Mouse (Mus musculus) olfactory bulb, adult 2 months (tissue): ENCODE measurements around the gene Nrxn3. TPM values are rescaled to one million over a fixed set of nuclear protein-coding genes. Genes with fewer than 3 reads are reported as not detected.

Experiments used
- H3K27ac ChIP-seq: fragments of 200-500 bp; 2 replicates; pipeline ENCODE4 v1.5.1; 2012; ENCODE audit warnings: low read depth, low read length; ENCODE audit not compliant: insufficient read depth
- H3K4me1 ChIP-seq: fragments of 200-500 bp; 2 replicates; pipeline ENCODE4 v1.6.1; 2012; ENCODE audit warnings: low read length; ENCODE audit not compliant: control insufficient read depth, insufficient read depth
- H3K4me3 ChIP-seq: fragments of 200-500 bp; 2 replicates; pipeline ENCODE4 v1.5.1; 2012; ENCODE audit warnings: mild to moderate bottlenecking, low read depth, low read length, moderate library complexity; ENCODE audit not compliant: insufficient read depth
- CTCF ChIP-seq: fragments of 200-500 bp; IDR thresholded peaks from 2 replicates; pipeline ENCODE4 v1.5.1; 2012; ENCODE audit warnings: low read depth, mild to moderate bottlenecking, low read length, moderate library complexity; ENCODE audit not compliant: insufficient read depth
- POLR2A ChIP-seq: fragments of 200-500 bp; IDR thresholded peaks from 2 replicates; pipeline ENCODE4 v1.6.1; 2012; ENCODE audit warnings: mild to moderate bottlenecking, low read depth, low read length, moderate library complexity; ENCODE audit not compliant: insufficient read depth
- WGBS: fragments of 180-500 bp; shearing (Covaris S2); methylation state at CpG from one replicate; pipeline ENCODE4 v1.1.7; 2018; 5-methylcytosine and 5-hydroxymethylcytosine counted together
- polyA plus RNA-seq: library from polyadenylated mRNA; stranded (reverse); fragments of >200 nt; gene quantifications from 2 replicates; pipeline ENCODE4 v1.2.4, GENCODE M21; 2012; ENCODE audit warnings: low replicate concordance; ENCODE audit not compliant: missing spikeins, insufficient read depth, insufficient read length

Gene Nrxn3
- polyA plus RNA-seq, 1 experiment, result not detected

DNA sequence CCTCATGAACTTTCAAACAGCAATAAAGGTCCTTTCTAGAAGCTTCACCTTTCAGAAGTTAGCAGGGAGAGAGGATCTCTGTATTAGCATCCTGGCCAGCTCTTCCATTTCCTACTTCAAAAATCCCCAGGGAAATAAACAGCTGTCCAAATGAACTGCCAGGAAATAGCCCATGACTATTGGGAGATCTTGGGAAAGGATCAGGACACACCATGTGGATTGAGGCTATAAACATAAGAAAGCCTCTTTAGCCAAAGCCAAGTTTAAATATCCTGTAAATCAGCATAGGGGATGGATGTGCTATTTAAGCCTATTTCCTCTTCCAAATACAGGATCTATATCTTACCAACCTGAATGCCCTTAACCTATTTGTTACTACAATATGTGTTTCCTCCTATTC is 1230.6 kb downstream of the Nrxn3 start:
- no peak for TF ChIP-seq POLR2A
- no peak for TF ChIP-seq CTCF
- Histone ChIP-seq H3K4me3 (no peak overlapping the region), H3K4me1 (no peaks in the 10 kb centered on the region), H3K27ac (no peak overlapping the region)

DNA sequence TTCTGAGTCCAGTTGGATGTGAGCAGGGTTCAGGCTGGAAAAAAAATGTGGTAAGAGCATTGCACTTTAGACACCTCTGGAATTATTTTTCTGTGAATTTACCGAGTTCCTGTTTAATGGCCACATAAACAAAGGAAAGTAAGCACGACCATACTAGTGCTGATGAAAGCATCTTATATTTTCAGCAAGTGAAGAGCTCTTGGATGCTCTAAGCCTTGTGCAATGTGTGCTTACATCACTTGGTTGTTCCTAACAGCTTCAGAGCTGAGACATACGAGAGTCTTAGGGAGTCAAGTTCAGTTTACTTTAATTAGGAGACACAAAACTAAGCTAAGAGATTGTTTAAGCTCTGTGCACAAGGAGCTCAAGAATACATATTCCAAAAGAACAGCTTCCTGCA is 1231.0 kb downstream of the Nrxn3 start:
- Histone ChIP-seq H3K4me1 (no peaks in the 10 kb centered on the region), H3K27ac (no peak overlapping the region), H3K4me3 (no peak overlapping the region)
- TF ChIP-seq POLR2A, result no peak
- no peak for TF ChIP-seq CTCF
- 57% methylated on average over 3 of the region's 3 CpGs for WGBS

DNA sequence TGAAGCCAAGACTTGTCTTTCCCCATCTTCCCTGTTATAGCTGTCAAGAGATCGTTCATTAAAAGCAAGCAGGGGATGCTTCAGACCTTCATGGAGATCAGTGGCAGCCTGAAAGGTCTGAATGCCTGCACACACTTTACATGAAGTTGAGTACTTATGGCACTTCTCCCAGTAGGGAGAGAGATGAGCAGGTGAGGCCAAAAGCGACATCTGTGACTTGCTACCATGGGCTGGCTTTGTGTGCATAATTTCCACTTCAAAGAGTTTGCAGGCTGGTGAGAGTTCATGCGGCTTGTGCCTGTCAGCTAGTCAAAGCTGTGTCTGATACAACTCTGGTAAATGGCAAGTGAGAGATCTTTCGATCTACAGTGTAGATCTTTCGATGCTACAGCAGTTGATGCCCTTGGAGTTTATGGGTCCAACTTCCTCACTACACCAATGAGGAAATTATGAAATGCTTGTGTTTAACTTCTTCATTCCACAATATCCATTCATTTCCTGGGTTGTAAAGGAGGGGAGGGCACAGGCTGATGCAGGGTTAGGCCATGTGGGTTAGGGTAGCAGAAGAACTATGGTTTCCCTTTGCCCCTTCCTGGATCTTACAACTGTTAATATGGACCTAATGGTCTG is 1231.9 kb downstream of the Nrxn3 start:
- WGBS, result 75% methylated on average over 5 of the region's 5 CpGs
- no peak overlapping the region for H3K4me3 ChIP-seq
- no peaks in the 10 kb centered on the region for H3K4me1 ChIP-seq
- H3K27ac ChIP-seq, result no peak overlapping the region
- TF ChIP-seq CTCF (no peak), POLR2A (no peak)

DNA sequence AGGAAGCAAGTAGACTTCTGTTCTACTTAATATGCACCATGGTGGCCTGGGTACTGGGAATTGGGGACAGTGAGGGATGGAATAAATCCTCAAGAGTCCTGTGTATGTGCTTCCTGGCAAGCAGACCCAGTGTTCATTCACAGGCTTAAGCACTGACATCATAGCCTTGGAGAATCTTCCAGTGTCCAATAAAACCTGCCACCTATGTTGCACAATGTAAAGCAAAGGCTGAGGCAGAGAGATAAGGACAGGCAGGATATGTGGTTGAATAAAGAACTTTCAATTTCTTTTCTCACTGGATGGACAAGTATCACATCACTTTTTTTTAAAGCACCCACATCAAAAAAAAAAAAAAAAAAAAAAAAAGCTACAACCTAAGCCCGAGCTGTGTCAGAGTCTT is 1240.4 kb downstream of the Nrxn3 start:
- Histone ChIP-seq H3K4me1 (no peaks in the 10 kb centered on the region), H3K27ac (no peak overlapping the region), H3K4me3 (no peak overlapping the region)
- 78% methylated on average over 1 of the region's 1 CpGs for WGBS
- no peak for TF ChIP-seq CTCF
- TF ChIP-seq POLR2A, result no peak

DNA sequence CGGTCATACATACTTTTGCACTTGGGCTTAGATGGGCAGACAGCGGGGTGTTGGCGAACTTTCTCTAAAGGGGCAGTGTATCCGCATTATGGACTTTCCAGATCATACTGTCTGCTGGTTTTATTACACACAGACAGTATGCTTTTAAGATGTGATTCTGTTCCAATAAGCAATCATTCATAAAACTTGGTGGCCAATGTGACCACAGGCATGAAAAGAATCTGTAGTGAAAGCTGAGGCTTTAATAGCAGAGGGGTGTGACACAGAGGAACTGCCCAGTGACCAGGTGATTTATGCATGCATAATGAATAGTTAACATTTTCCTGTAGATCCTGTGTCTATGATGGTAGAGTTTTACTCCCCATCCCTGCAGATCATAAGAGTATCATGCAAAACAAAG is 1254.0 kb downstream of the Nrxn3 start:
- Histone ChIP-seq H3K4me1 (0 out of 2 replicates have a peak, but pooled peaks cover 2% of the 10 kb centered on the region), H3K27ac (no peak overlapping the region), H3K4me3 (no peak overlapping the region)
- TF ChIP-seq POLR2A (no peak), CTCF (no peak)
- WGBS, result over 99% methylated on average over 4 of the region's 4 CpGs

DNA sequence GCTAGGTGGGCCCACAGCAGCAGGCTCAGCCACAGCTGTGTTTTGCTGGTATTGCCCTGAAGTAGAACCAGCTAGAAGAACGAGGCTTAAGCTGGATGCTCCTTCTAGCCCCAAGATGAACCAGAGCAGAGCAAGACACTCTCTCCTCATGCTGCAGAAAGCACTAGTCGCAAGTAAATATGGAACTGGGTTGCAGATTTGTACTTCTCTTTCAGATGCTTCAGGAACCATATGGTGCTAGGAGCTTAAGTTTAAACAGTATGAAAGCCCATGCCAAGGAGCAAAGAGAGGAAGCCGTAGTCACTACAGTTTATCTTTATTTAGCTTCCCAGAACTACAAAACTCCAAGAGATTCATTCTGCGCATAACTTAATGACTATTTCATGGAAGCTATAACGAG is 1254.8 kb downstream of the Nrxn3 start:
- TF ChIP-seq POLR2A (no peak), CTCF (no peak)
- no peak overlapping the region for H3K27ac ChIP-seq
- 0 out of 2 replicates have a peak, but pooled peaks cover 2% of the 10 kb centered on the region for H3K4me1 ChIP-seq
- 70% methylated on average over 5 of the region's 5 CpGs for WGBS
- H3K4me3 ChIP-seq, result no peak overlapping the region

DNA sequence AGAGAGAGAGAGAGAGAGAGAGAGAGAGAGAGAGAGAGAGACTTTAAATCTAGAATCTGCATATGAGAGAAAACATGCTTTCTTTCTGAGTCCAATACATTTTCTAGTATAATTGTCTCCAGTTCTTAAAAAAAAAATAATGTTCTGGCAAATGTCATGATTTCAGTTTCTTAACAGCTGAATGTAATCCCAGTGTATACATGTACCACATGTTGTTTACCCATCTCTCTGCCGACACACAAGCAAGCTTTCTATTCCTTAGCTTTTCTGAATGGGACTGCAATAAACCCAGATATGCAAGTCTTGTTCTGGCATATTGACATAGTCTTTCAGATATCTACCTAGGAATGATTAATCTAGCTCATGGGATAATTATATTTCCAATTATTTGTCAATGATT is 1256.5 kb downstream of the Nrxn3 start:
- TF ChIP-seq POLR2A (no peak), CTCF (no peak)
- no peak overlapping the region for H3K4me3 ChIP-seq
- no peak overlapping the region for H3K27ac ChIP-seq
- H3K4me1 ChIP-seq, result 0 out of 2 replicates have a peak, but pooled peaks cover 2% of the 10 kb centered on the region
- 94% methylated on average over 1 of the region's 1 CpGs for WGBS

DNA sequence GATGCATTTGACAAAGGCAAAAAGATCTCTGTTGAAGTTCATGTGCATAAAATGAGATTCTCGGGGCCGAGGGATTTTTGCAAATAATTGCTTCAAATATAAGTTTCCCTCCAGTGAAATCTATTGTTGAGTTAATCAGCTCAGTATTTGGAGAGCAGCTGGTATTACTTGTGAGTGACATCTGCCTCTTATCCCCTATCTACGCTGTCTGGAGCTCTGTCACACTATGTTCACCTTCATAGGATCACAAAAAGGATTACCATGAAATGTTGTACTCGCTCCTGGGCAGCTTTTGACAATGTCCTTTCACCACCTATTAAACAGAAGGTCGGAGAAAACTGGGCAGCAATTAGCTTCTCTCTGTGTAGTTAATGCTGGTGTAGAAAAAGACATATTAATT is 1259.8 kb downstream of the Nrxn3 start:
- Histone ChIP-seq H3K27ac (no peak overlapping the region), H3K4me3 (no peak overlapping the region), H3K4me1 (no peaks in the 10 kb centered on the region)
- 73% methylated on average over 5 of the region's 5 CpGs for WGBS
- TF ChIP-seq CTCF (no peak), POLR2A (no peak)

DNA sequence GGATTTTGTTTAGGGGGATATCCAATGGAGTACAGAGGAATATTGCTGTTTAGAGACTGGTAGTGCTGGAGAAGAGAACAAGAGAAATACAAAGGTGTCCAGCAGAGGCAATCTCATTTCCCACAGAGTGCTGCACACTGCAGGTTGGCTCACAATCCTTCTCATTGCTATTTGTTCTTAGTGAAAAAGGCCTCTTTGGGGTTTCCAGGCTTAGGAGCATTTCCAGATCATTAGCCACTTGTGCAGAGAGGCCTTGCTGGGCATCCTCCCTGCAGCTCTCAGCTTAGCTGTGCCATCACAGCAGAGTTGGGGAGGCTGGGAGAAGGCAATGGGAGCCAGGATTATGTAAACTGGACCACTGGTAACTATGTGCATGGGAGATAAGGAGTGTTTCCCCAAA is 1260.7 kb downstream of the Nrxn3 start:
- no peak for TF ChIP-seq POLR2A
- Histone ChIP-seq H3K4me3 (no peak overlapping the region), H3K27ac (no peak overlapping the region), H3K4me1 (no peaks in the 10 kb centered on the region)

DNA sequence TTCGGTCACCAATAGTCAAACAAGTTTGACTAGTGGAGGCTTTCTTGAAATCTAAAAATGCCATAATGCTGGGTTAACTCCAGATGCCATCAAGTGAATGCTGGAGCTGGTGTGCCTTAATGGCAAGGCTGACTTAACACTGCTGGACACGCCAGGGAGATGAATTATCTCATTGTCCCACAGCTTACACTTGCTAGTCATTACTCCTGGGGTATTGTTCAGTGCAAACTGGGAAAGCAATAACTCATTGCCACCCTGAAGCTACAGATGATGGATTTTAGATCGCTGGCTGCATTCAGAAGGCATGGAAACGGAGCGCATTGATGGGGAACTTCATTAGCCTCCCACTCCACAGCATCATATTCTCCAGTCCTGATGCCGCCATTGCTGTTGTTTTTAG is 1263.5 kb downstream of the Nrxn3 start:
- H3K4me1 ChIP-seq, result no peaks in the 10 kb centered on the region
- WGBS, result 77% methylated on average over 6 of the region's 6 CpGs
- no peak overlapping the region for H3K27ac ChIP-seq
- no peak overlapping the region for H3K4me3 ChIP-seq
- no peak for TF ChIP-seq CTCF
- TF ChIP-seq POLR2A, result no peak
